Mouse (Mus musculus) liver, embryonic 14.5 days (tissue): ENCODE measurements around the gene Cap2. TPM values are rescaled to one million over a fixed set of nuclear protein-coding genes. Genes with fewer than 3 reads are reported as not detected.

Experiments used
- ATAC-seq: fragments of 200-750 bp; cut with Nextera tagmentation; 2 replicates; pipeline ENCODE4 v1.8.0; 2017; ENCODE audit warnings: moderate number of reproducible peaks, mild to moderate bottlenecking, moderate library complexity; ENCODE audit not compliant: insufficient read depth
- DNase-seq, 3 experiments: peaks; one replicate each; pipeline ENCODE4 v3.0.0-alpha.2; 2012 to 2013; ENCODE audit warnings: low read depth in 3 of 3, low spot score in 3 of 3
- H3K27ac ChIP-seq: fragments of 300-500 bp; sonication (generic); 2 replicates; pipeline ENCODE4 v1.5.1; 2014; ENCODE audit warnings: moderate library complexity, mild to moderate bottlenecking, control low read depth, inconsistent platforms
- H3K27me3 ChIP-seq: fragments of 300-500 bp; sonication (generic); 2 replicates; pipeline ENCODE4 v1.6.1; 2014; ENCODE audit warnings: mild to moderate bottlenecking, low read length, moderate library complexity; ENCODE audit not compliant: control insufficient read depth, insufficient read depth
- H3K36me3 ChIP-seq: fragments of 300-500 bp; sonication (generic); replicated peaks from 2 replicates; pipeline ENCODE4 v1.6.1; 2014; ENCODE audit warnings: low read depth; ENCODE audit not compliant: control insufficient read depth, insufficient read depth
- H3K4me1 ChIP-seq, 2 experiments: fragments of 200-500 bp in 1 of 2; fragments of 300-500 bp in 1 of 2; sonication (generic) in 1 of 2; replicated peaks; 2 replicates each; pipeline ENCODE4 v1.6.1; 2012 to 2014; ENCODE audit warnings: antibody characterized with exemption in 1 of 2, inconsistent platforms in 1 of 2, low read length in 1 of 2; ENCODE audit not compliant: control insufficient read depth in 2 of 2, insufficient read depth in 2 of 2
- H3K4me2 ChIP-seq: fragments of 300-500 bp; sonication (generic); 2 replicates; pipeline ENCODE4 v1.6.1; 2014; ENCODE audit warnings: low read depth, mild to moderate bottlenecking, control low read depth, moderate library complexity
- H3K4me3 ChIP-seq, 2 experiments: fragments of 200-500 bp in 1 of 2; fragments of 300-500 bp in 1 of 2; sonication (generic) in 1 of 2; 2 replicates each; pipeline ENCODE4 v1.5.1; 2012 to 2014; ENCODE audit warnings: low read depth in 2 of 2, low read length in 2 of 2, mild to moderate bottlenecking in 2 of 2, control low read depth in 1 of 2, inconsistent platforms in 1 of 2, moderate library complexity in 1 of 2; ENCODE audit not compliant: insufficient read depth in 1 of 2
- H3K9ac ChIP-seq: fragments of 300-500 bp; sonication (generic); replicated peaks from 2 replicates; pipeline ENCODE4 v1.6.1; 2014; ENCODE audit warnings: mild to moderate bottlenecking, control low read depth, moderate library complexity
- H3K9me3 ChIP-seq: fragments of 300-500 bp; sonication (generic); 2 replicates; pipeline ENCODE4 v1.6.1; 2016; ENCODE audit warnings: low read length, mixed read lengths; ENCODE audit not compliant: control insufficient read depth
- CTCF ChIP-seq: IDR thresholded peaks from 2 replicates; pipeline ENCODE4 v1.5.1; 2016; ENCODE audit warnings: antibody characterized with exemption, low read depth, control low read depth
- EP300 ChIP-seq: IDR thresholded peaks from 2 replicates; pipeline ENCODE4 v1.6.1; 2016; ENCODE audit warnings: antibody characterized with exemption, low read depth
- WGBS: fragments of 180-500 bp; shearing (Covaris S2); extraction: QIAGEN DNeasy Blood & Tissue Kit; methylation state at CpG from one replicate; pipeline ENCODE4 v1.1.7; 2014; ENCODE audit not compliant: insufficient replicate concordance; 5-methylcytosine and 5-hydroxymethylcytosine counted together
- polyA plus RNA-seq, 2 experiments: library from polyadenylated mRNA; depleted of rRNA in 1 of 2; stranded (reverse) in 1 of 2; unstranded in 1 of 2; fragments of >200 nt; fragmentation: Nextera tagmentation in 1 of 2; extraction: Ambion mirVana in 1 of 2; gene quantifications; 2 replicates each; pipeline versions ENCODE4 v1.2.1 to v1.2.3; 2012 to 2014

Cap2 gene
- polyA plus RNA-seq, 2 experiments = 0.55 TPM

- Histone ChIP-seq H3K27ac (no peak overlapping the region), H3K27me3 (no peaks in the 10 kb centered on the region), H3K4me3 (no peak overlapping the region), H3K9ac (no peak overlapping the region), H3K4me1 (no peaks in the 10 kb centered on the region), H3K4me2 (no peak overlapping the region), H3K36me3 (peaks cover 69% of the 10 kb centered on the region), H3K9me3 (no peaks in the 10 kb centered on the region)
- TF ChIP-seq CTCF = no peak
- no peak for TF ChIP-seq EP300
- 78% methylated on average over 4 of the region's 4 CpGs for WGBS
- DNase-seq (no peak), ATAC-seq (no peak)
Measured at GRCm38 (mm10) chr13:46677721-46678120, 176.1 kb downstream of the Cap2 start.

GRCm38 (mm10) chr13:46682921-46683320 lies 181.3 kb downstream of the Cap2 start:
- Histone ChIP-seq H3K36me3 (peaks cover 82% of the 10 kb centered on the region), H3K4me3 (no peak overlapping the region), H3K9me3 (no peaks in the 10 kb centered on the region), H3K9ac (no peak overlapping the region), H3K4me1 (no peaks in the 10 kb centered on the region), H3K27me3 (no peaks in the 10 kb centered on the region), H3K27ac (no peak overlapping the region), H3K4me2 (no peak overlapping the region)
- WGBS = 71% methylated on average over 2 of the region's 2 CpGs
- ATAC-seq (no peak), DNase-seq (no peak)
- TF ChIP-seq CTCF (no peak), EP300 (no peak)

- no peaks in the 10 kb centered on the region for H3K4me1 ChIP-seq
- no peak overlapping the region for H3K27ac ChIP-seq
- DNase-seq (no peak), ATAC-seq (no peak)
- WGBS = 68% methylated on average over 1 of the region's 1 CpGs
- no peak overlapping the region for H3K4me3 ChIP-seq
- TF ChIP-seq EP300 (no peak), CTCF (no peak)
- H3K4me2 ChIP-seq = no peak overlapping the region
- H3K9ac ChIP-seq = no peak overlapping the region
- H3K36me3 ChIP-seq = peaks cover 82% of the 10 kb centered on the region
- H3K9me3 ChIP-seq = no peaks in the 10 kb centered on the region
- no peaks in the 10 kb centered on the region for H3K27me3 ChIP-seq
Measured at GRCm38 (mm10) chr13:46683370-46683769, 181.7 kb downstream of the Cap2 start.

- peaks cover 72% of the 10 kb centered on the region for H3K36me3 ChIP-seq
- 71% methylated on average over 4 of the region's 4 CpGs for WGBS
- no peak overlapping the region for H3K27ac ChIP-seq
- ATAC-seq = no peak
- no peak overlapping the region for H3K4me2 ChIP-seq
- no peaks in the 10 kb centered on the region for H3K27me3 ChIP-seq
- H3K9ac ChIP-seq = no peak overlapping the region
- no peak overlapping the region for H3K4me3 ChIP-seq
- no peak for DNase-seq
- TF ChIP-seq EP300 = no peak
- no peak for TF ChIP-seq CTCF
- no peaks in the 10 kb centered on the region for H3K9me3 ChIP-seq
- H3K4me1 ChIP-seq = no peaks in the 10 kb centered on the region
Measured at GRCm38 (mm10) chr13:46690559-46691241, 189.1 kb downstream of the Cap2 start.

- Histone ChIP-seq H3K4me1 (no peaks in the 10 kb centered on the region), H3K27ac (no peak overlapping the region), H3K27me3 (no peaks in the 10 kb centered on the region), H3K9me3 (no peaks in the 10 kb centered on the region), H3K4me2 (no peak overlapping the region), H3K4me3 (no peak overlapping the region), H3K9ac (no peak overlapping the region), H3K36me3 (peaks cover 53% of the 10 kb centered on the region)
- no peak for TF ChIP-seq CTCF
- whole genome bisulfite sequencing = 93% methylated on average over 1 of the region's 1 CpGs
- no peak for ATAC-seq
- no peak for DNase-seq
Measured at GRCm38 (mm10) chr13:46695296-46695908, 193.8 kb downstream of the Cap2 start.
